Mouse (Mus musculus) intestine, embryonic 16.5 days (tissue): Measurements from ENCODE around the gene Apeh. TPM values are rescaled to one million over a fixed set of nuclear protein-coding genes. Genes with fewer than 3 reads are reported as not detected.

ENCODE experiments used
- ATAC-seq: fragments of 200-750 bp; cut with Nextera tagmentation; 2 replicates; pipeline ENCODE4 v1.8.0; 2017; ENCODE audit warnings: moderate TSS enrichment, moderate library complexity
- H3K27ac ChIP-seq: fragments of 300-500 bp; sonication (generic); 2 replicates; pipeline ENCODE4 v1.5.1; 2014; ENCODE audit warnings: mild to moderate bottlenecking, low read length
- H3K27me3 ChIP-seq: fragments of 300-500 bp; sonication (generic); replicated peaks from 2 replicates; pipeline ENCODE4 v1.6.1; 2014; ENCODE audit warnings: low read length, control low read depth, mixed read lengths; ENCODE audit not compliant: control insufficient read depth, insufficient read depth
- H3K36me3 ChIP-seq: fragments of 300-500 bp; sonication (generic); 2 replicates; pipeline ENCODE4 v1.6.1; 2014; ENCODE audit warnings: low read length, control low read depth; ENCODE audit not compliant: control insufficient read depth, insufficient read depth
- H3K4me1 ChIP-seq: fragments of 300-500 bp; sonication (generic); 2 replicates; pipeline ENCODE4 v1.6.1; 2014; ENCODE audit warnings: low read length, control low read depth, mixed read lengths; ENCODE audit not compliant: control insufficient read depth, insufficient read depth
- H3K4me2 ChIP-seq: fragments of 300-500 bp; sonication (generic); 2 replicates; pipeline ENCODE4 v1.6.1; 2014; ENCODE audit warnings: low read depth, low read length, control low read depth
- H3K4me3 ChIP-seq: fragments of 300-500 bp; sonication (generic); 2 replicates; pipeline ENCODE4 v1.5.1; 2014; ENCODE audit warnings: mild to moderate bottlenecking, low read length
- H3K9ac ChIP-seq: fragments of 300-500 bp; sonication (generic); 2 replicates; pipeline ENCODE4 v1.6.1; 2014; ENCODE audit warnings: low read depth, low read length
- H3K9me3 ChIP-seq: fragments of 300-500 bp; sonication (generic); 2 replicates; pipeline ENCODE4 v1.6.1; 2016; ENCODE audit warnings: low read length, control low read depth; ENCODE audit not compliant: control insufficient read depth
- WGBS: fragments of 180-500 bp; shearing (Covaris S2); extraction: QIAGEN DNeasy Blood & Tissue Kit; methylation state at CpG from one replicate; pipeline ENCODE4 v1.1.7; 2014; 5-methylcytosine and 5-hydroxymethylcytosine counted together
- polyA plus RNA-seq: library from polyadenylated mRNA; unstranded; fragments of >200 nt; fragmentation: Nextera tagmentation; extraction: Ambion mirVana; gene quantifications from 2 replicates; pipeline ENCODE4 v1.2.1, GENCODE M21; 2015

The Apeh gene
- polyA plus RNA-seq: 105 and 109 TPM in 2 replicates

- ATAC-seq: peak; percentile 94
- Histone ChIP-seq H3K4me1 (peaks cover 28% of the 10 kb centered on the region), H3K4me2 (peak within 1 kb of the TSS; percentile 96), H3K4me3 (peak within 1 kb of the TSS; percentile 80), H3K36me3 (peaks cover 11% of the 10 kb centered on the region), H3K9ac (peak within 1 kb of the TSS; percentile 85), H3K27ac (peak within 1 kb of the TSS; percentile 87), H3K27me3 (no peaks in the 10 kb centered on the region), H3K9me3 (no peaks in the 10 kb centered on the region)
- WGBS: under 1% methylated on average over 52 of the region's 52 CpGs
These were observed at the start of gene Apeh for GRCm38 (mm10) chr9:108094184-108094941. Gene Apeh (minus strand): TSS chr9:108094606.

GRCm38 (mm10) chr9:108143470-108143869 lies 49.1 kb upstream of the Apeh start:
- ATAC-seq: no peak
- Histone ChIP-seq H3K4me2 (no peak overlapping the region), H3K9ac (no peak overlapping the region), H3K4me3 (no peak overlapping the region), H3K4me1 (0 out of 2 replicates have a peak, but pooled peaks cover 4% of the 10 kb centered on the region), H3K27me3 (no peaks in the 10 kb centered on the region), H3K9me3 (no peaks in the 10 kb centered on the region), H3K27ac (no peak overlapping the region), H3K36me3 (no peaks in the 10 kb centered on the region)
- 88% methylated on average over 2 of the region's 2 CpGs for WGBS

- H3K27me3 ChIP-seq: no peaks in the 10 kb centered on the region; the same call in 1 of the 2 replicates
- no peak overlapping the region for H3K4me2 ChIP-seq
- H3K4me3 ChIP-seq: no peak overlapping the region
- no peak for ATAC-seq
- 82% methylated on average over 10 of the region's 10 CpGs for WGBS
- H3K9ac ChIP-seq: no peak overlapping the region
- H3K9me3 ChIP-seq: no peaks in the 10 kb centered on the region
- H3K27ac ChIP-seq: no peak overlapping the region
- H3K4me1 ChIP-seq: 0 out of 2 replicates have a peak, but pooled peaks cover 4% of the 10 kb centered on the region
- H3K36me3 ChIP-seq: no peaks in the 10 kb centered on the region
These were observed 47.0 kb upstream of the Apeh start for GRCm38 (mm10) chr9:108141387-108141786.

- Histone ChIP-seq H3K4me3 (no peak overlapping the region), H3K4me2 (no peak overlapping the region), H3K4me1 (0 out of 2 replicates have a peak, but pooled peaks cover 4% of the 10 kb centered on the region), H3K9me3 (no peaks in the 10 kb centered on the region), H3K27me3 (no peaks in the 10 kb centered on the region; the same call in 1 of the 2 replicates), H3K36me3 (no peaks in the 10 kb centered on the region), H3K27ac (no peak overlapping the region), H3K9ac (no peak overlapping the region)
- no peak for ATAC-seq
- 75% methylated on average over 7 of the region's 7 CpGs for WGBS
These were observed 45.7 kb upstream of the Apeh start for GRCm38 (mm10) chr9:108139963-108140695.

- no peak overlapping the region for H3K4me3 ChIP-seq
- H3K9me3 ChIP-seq: no peaks in the 10 kb centered on the region
- no peak for ATAC-seq
- no peaks in the 10 kb centered on the region; the same call in 1 of the 2 replicates for H3K27me3 ChIP-seq
- H3K4me1 ChIP-seq: no peaks in the 10 kb centered on the region
- no peaks in the 10 kb centered on the region for H3K36me3 ChIP-seq
- 81% methylated on average over 17 of the region's 17 CpGs for WGBS
- no peak overlapping the region for H3K4me2 ChIP-seq
- H3K9ac ChIP-seq: no peak overlapping the region
- H3K27ac ChIP-seq: no peak overlapping the region
These were observed 45.0 kb upstream of the Apeh start for GRCm38 (mm10) chr9:108139169-108139962.

GRCm38 (mm10) chr9:108138118-108138517 lies 43.7 kb upstream of the Apeh start:
- no peaks in the 10 kb centered on the region; the same call in 1 of the 2 replicates for H3K27me3 ChIP-seq
- no peak overlapping the region for H3K27ac ChIP-seq
- H3K9me3 ChIP-seq: no peaks in the 10 kb centered on the region
- no peak overlapping the region for H3K9ac ChIP-seq
- H3K4me3 ChIP-seq: no peak overlapping the region
- H3K4me2 ChIP-seq: no peak overlapping the region
- ATAC-seq: no peak
- no peaks in the 10 kb centered on the region for H3K36me3 ChIP-seq
- WGBS: 78% methylated on average over 6 of the region's 6 CpGs
- H3K4me1 ChIP-seq: no peaks in the 10 kb centered on the region

GRCm38 (mm10) chr9:108137523-108137922 lies 43.1 kb upstream of the Apeh start:
- Histone ChIP-seq H3K9ac (no peak overlapping the region), H3K9me3 (no peaks in the 10 kb centered on the region), H3K27ac (no peak overlapping the region), H3K4me3 (no peak overlapping the region), H3K4me2 (no peak overlapping the region), H3K27me3 (no peaks in the 10 kb centered on the region; the same call in 1 of the 2 replicates), H3K4me1 (no peaks in the 10 kb centered on the region), H3K36me3 (no peaks in the 10 kb centered on the region)
- peak; percentile 61 for ATAC-seq
- WGBS: 33% methylated on average over 17 of the region's 17 CpGs

GRCm38 (mm10) chr9:108136930-108137462 lies 42.6 kb upstream of the Apeh start:
- WGBS: 75% methylated on average over 6 of the region's 6 CpGs
- Histone ChIP-seq H3K4me1 (no peaks in the 10 kb centered on the region), H3K36me3 (no peaks in the 10 kb centered on the region), H3K9ac (no peak overlapping the region), H3K4me3 (no peak overlapping the region), H3K4me2 (no peak overlapping the region), H3K27ac (0 out of 2 replicates have a peak overlapping the region, but pooled peaks have one; percentile 12), H3K9me3 (no peaks in the 10 kb centered on the region), H3K27me3 (no peaks in the 10 kb centered on the region; the same call in 1 of the 2 replicates)
- no peak; the same call in 1 of the 2 replicates for ATAC-seq
